Mouse (Mus musculus) lung, postnatal 0 days (tissue): Measurements from ENCODE around the gene Gm5105.

Experiments
- CTCF ChIP-seq: IDR thresholded peaks from 2 replicates; pipeline ENCODE4 v1.5.1; 2016; ENCODE audit warnings: antibody characterized with exemption, mild to moderate bottlenecking
- EP300 ChIP-seq: IDR thresholded peaks from 2 replicates; pipeline ENCODE4 v1.6.1; 2016; ENCODE audit warnings: antibody characterized with exemption, mild to moderate bottlenecking, control low read depth

- no peak for TF ChIP-seq EP300
- TF ChIP-seq CTCF, result no peak
Measured at GRCm38 (mm10) chr3:138066348-138066856, 786 bp downstream of the Gm5105 start.
